Mouse (Mus musculus): Measurements from ENCODE around the gene Mon2. TPM values are rescaled to one million over a fixed set of nuclear protein-coding genes. Genes with fewer than 3 reads are reported as not detected.
A peak's percentile ranks its signal among the peaks of the same experiment; 100 is the strongest.
"Not testable (repeated sequence)": the region's sequence is repeated elsewhere in the genome, so short reads cannot be mapped to it uniquely, and the experiment has no call there.

Gene Mon2
- polyA plus RNA-seq, 1 experiment from 2014 or later, result 25.6 TPM

- H3K9ac ChIP-seq (replicated peaks; ENCODE audit: low read depth, low read length); H3K4me2 ChIP-seq (ENCODE audit: low read length): not testable (repeated sequence)
Measured at GRCm38 (mm10) chr10:122965650-122966049, 110.7 kb downstream of the Mon2 start.

GRCm38 (mm10) chr10:122964241-122964636, 112.1 kb downstream of the Mon2 start:
- no peaks in the 10 kb centered on the region for H3K36me3 ChIP-seq (ENCODE audit: control insufficient read depth, insufficient read depth)
- H3K4me1 ChIP-seq (replicated peaks; ENCODE audit: control insufficient read depth, insufficient read depth, low read length), result peaks cover 15% of the 10 kb centered on the region
- 0 out of 2 replicates have a peak overlapping the region, but pooled peaks have one; percentile 12 for H3K9ac ChIP-seq (replicated peaks; ENCODE audit: low read depth, low read length)
- H3K9me3 ChIP-seq (ENCODE audit: control insufficient read depth, low read length), result no peaks in the 10 kb centered on the region
- H3K4me2 ChIP-seq (ENCODE audit: low read length), result peak overlapping the region; percentile 49
- peak; percentile 30; the same call in 1 of the 2 replicates for ATAC-seq
- no peak overlapping the region for H3K4me3 ChIP-seq (replicated peaks; ENCODE audit: low read length)
- no peaks in the 10 kb centered on the region for H3K27me3 ChIP-seq (replicated peaks; ENCODE audit: control insufficient read depth, insufficient read depth, low read length)
- 28% methylated on average over 4 of the region's 4 CpGs for WGBS
- no peak overlapping the region for H3K27ac ChIP-seq (ENCODE audit: low read length)

More at GRCm38 (mm10) chr10:122965650-122966049, 110.7 kb downstream of the Mon2 start:
- not testable (repeated sequence) for H3K36me3 ChIP-seq (ENCODE audit: control insufficient read depth, insufficient read depth); H3K9me3 ChIP-seq (ENCODE audit: control insufficient read depth, low read length); H3K27ac ChIP-seq (ENCODE audit: low read length); H3K4me3 ChIP-seq (replicated peaks; ENCODE audit: low read length); H3K27me3 ChIP-seq (replicated peaks; ENCODE audit: control insufficient read depth, insufficient read depth, low read length)
- WGBS, result 41% methylated on average over 4 of the region's 5 CpGs
- H3K4me1 ChIP-seq (replicated peaks; ENCODE audit: control insufficient read depth, insufficient read depth, low read length), result peaks cover 15% of the 10 kb centered on the region
- ATAC-seq, result 0 out of 2 replicates have a peak, but pooled peaks have one; percentile 43

- Histone ChIP-seq H3K36me3 (ENCODE audit: control insufficient read depth, insufficient read depth) (no peaks in the 10 kb centered on the region), H3K4me1 (replicated peaks; ENCODE audit: control insufficient read depth, insufficient read depth, low read length) (peaks cover 15% of the 10 kb centered on the region), H3K4me3 (replicated peaks; ENCODE audit: low read length) (peak overlapping the region; percentile 17), H3K4me2 (ENCODE audit: low read length) (peak overlapping the region; percentile 49), H3K9ac (replicated peaks; ENCODE audit: low read depth, low read length) (peak overlapping the region; percentile 12; the same call in 1 of the 2 replicates), H3K27me3 (replicated peaks; ENCODE audit: control insufficient read depth, insufficient read depth, low read length) (no peaks in the 10 kb centered on the region), H3K27ac (ENCODE audit: low read length) (peak overlapping the region; percentile 1), H3K9me3 (ENCODE audit: control insufficient read depth, low read length) (no peaks in the 10 kb centered on the region)
- peak; percentile 51 for ATAC-seq
- under 1% methylated on average over 21 of the region's 21 CpGs for WGBS
Measured at GRCm38 (mm10) chr10:122963463-122964240, 112.7 kb downstream of the Mon2 start.

- Histone ChIP-seq H3K4me2 (ENCODE audit: low read length) (no peak overlapping the region), H3K9ac (replicated peaks; ENCODE audit: low read depth, low read length) (no peak overlapping the region), H3K36me3 (ENCODE audit: control insufficient read depth, insufficient read depth) (no peaks in the 10 kb centered on the region), H3K27me3 (replicated peaks; ENCODE audit: control insufficient read depth, insufficient read depth, low read length) (no peaks in the 10 kb centered on the region), H3K4me3 (replicated peaks; ENCODE audit: low read length) (no peak overlapping the region), H3K4me1 (replicated peaks; ENCODE audit: control insufficient read depth, insufficient read depth, low read length) (peaks cover 15% of the 10 kb centered on the region), H3K27ac (ENCODE audit: low read length) (no peak overlapping the region), H3K9me3 (ENCODE audit: control insufficient read depth, low read length) (no peaks in the 10 kb centered on the region)
- WGBS, result 64% methylated on average over 8 of the region's 9 CpGs
- no peak for ATAC-seq
Measured at GRCm38 (mm10) chr10:122962651-122963050, 113.7 kb downstream of the Mon2 start.

GRCm38 (mm10) chr10:122961494-122961893, 114.8 kb downstream of the Mon2 start:
- H3K27me3 ChIP-seq (replicated peaks; ENCODE audit: control insufficient read depth, insufficient read depth, low read length), result no peaks in the 10 kb centered on the region
- ATAC-seq, result no peak
- H3K27ac ChIP-seq (ENCODE audit: low read length), result no peak overlapping the region
- whole genome bisulfite sequencing, result 57% methylated on average over 9 of the region's 9 CpGs
- H3K4me2 ChIP-seq (ENCODE audit: low read length), result no peak overlapping the region
- H3K36me3 ChIP-seq (ENCODE audit: control insufficient read depth, insufficient read depth), result no peaks in the 10 kb centered on the region
- H3K4me1 ChIP-seq (replicated peaks; ENCODE audit: control insufficient read depth, insufficient read depth, low read length), result peaks cover 15% of the 10 kb centered on the region
- no peak overlapping the region for H3K9ac ChIP-seq (replicated peaks; ENCODE audit: low read depth, low read length)
- no peak overlapping the region for H3K4me3 ChIP-seq (replicated peaks; ENCODE audit: low read length)
- no peaks in the 10 kb centered on the region for H3K9me3 ChIP-seq (ENCODE audit: control insufficient read depth, low read length)

- Histone ChIP-seq H3K4me2 (ENCODE audit: low read length) (no peak overlapping the region), H3K9me3 (ENCODE audit: control insufficient read depth, low read length) (no peaks in the 10 kb centered on the region), H3K4me1 (replicated peaks; ENCODE audit: control insufficient read depth, insufficient read depth, low read length) (peaks cover 15% of the 10 kb centered on the region), H3K27me3 (replicated peaks; ENCODE audit: control insufficient read depth, insufficient read depth, low read length) (no peaks in the 10 kb centered on the region), H3K27ac (ENCODE audit: low read length) (no peak overlapping the region), H3K36me3 (ENCODE audit: control insufficient read depth, insufficient read depth) (no peaks in the 10 kb centered on the region), H3K4me3 (replicated peaks; ENCODE audit: low read length) (no peak overlapping the region), H3K9ac (replicated peaks; ENCODE audit: low read depth, low read length) (no peak overlapping the region)
- ATAC-seq, result no peak
- WGBS, result 83% methylated on average over 16 of the region's 16 CpGs
Measured at GRCm38 (mm10) chr10:122960738-122961137, 115.6 kb downstream of the Mon2 start.

- Histone ChIP-seq H3K4me1 (replicated peaks; ENCODE audit: control insufficient read depth, insufficient read depth, low read length) (peaks cover 15% of the 10 kb centered on the region), H3K27ac (ENCODE audit: low read length) (no peak overlapping the region), H3K9me3 (ENCODE audit: control insufficient read depth, low read length) (no peaks in the 10 kb centered on the region), H3K4me3 (replicated peaks; ENCODE audit: low read length) (no peak overlapping the region), H3K9ac (replicated peaks; ENCODE audit: low read depth, low read length) (no peak overlapping the region), H3K36me3 (ENCODE audit: control insufficient read depth, insufficient read depth) (no peaks in the 10 kb centered on the region), H3K4me2 (ENCODE audit: low read length) (no peak overlapping the region), H3K27me3 (replicated peaks; ENCODE audit: control insufficient read depth, insufficient read depth, low read length) (no peaks in the 10 kb centered on the region)
- WGBS, result 88% methylated on average over 16 of the region's 16 CpGs
- no peak for ATAC-seq
Measured at GRCm38 (mm10) chr10:122960216-122960615, 116.1 kb downstream of the Mon2 start.

GRCm38 (mm10) chr10:122958699-122959098, 117.6 kb downstream of the Mon2 start:
- no peak overlapping the region for H3K27ac ChIP-seq (ENCODE audit: low read length)
- peaks cover 8% of the 10 kb centered on the region for H3K4me1 ChIP-seq (replicated peaks; ENCODE audit: control insufficient read depth, insufficient read depth, low read length)
- WGBS, result 82% methylated on average over 5 of the region's 5 CpGs
- no peaks in the 10 kb centered on the region for H3K9me3 ChIP-seq (ENCODE audit: control insufficient read depth, low read length)
- H3K4me3 ChIP-seq (replicated peaks; ENCODE audit: low read length), result no peak overlapping the region
- no peak overlapping the region for H3K9ac ChIP-seq (replicated peaks; ENCODE audit: low read depth, low read length)
- H3K36me3 ChIP-seq (ENCODE audit: control insufficient read depth, insufficient read depth), result no peaks in the 10 kb centered on the region
- no peak overlapping the region for H3K4me2 ChIP-seq (ENCODE audit: low read length)
- H3K27me3 ChIP-seq (replicated peaks; ENCODE audit: control insufficient read depth, insufficient read depth, low read length), result no peaks in the 10 kb centered on the region
- no peak for ATAC-seq

GRCm38 (mm10) chr10:122957918-122958317, 118.4 kb downstream of the Mon2 start:
- Histone ChIP-seq H3K9me3 (ENCODE audit: control insufficient read depth, low read length) (no peaks in the 10 kb centered on the region), H3K4me1 (replicated peaks; ENCODE audit: control insufficient read depth, insufficient read depth, low read length) (peaks cover 3% of the 10 kb centered on the region; the same call in 1 of the 2 replicates), H3K36me3 (ENCODE audit: control insufficient read depth, insufficient read depth) (no peaks in the 10 kb centered on the region), H3K27ac (ENCODE audit: low read length) (no peak overlapping the region), H3K27me3 (replicated peaks; ENCODE audit: control insufficient read depth, insufficient read depth, low read length) (no peaks in the 10 kb centered on the region), H3K4me2 (ENCODE audit: low read length) (no peak overlapping the region), H3K9ac (replicated peaks; ENCODE audit: low read depth, low read length) (no peak overlapping the region), H3K4me3 (replicated peaks; ENCODE audit: low read length) (no peak overlapping the region)
- no peak for ATAC-seq
- WGBS, result 87% methylated on average over 2 of the region's 2 CpGs
